Mouse (Mus musculus): ENCODE measurements around the gene Asgr1. TPM values are rescaled to one million over a fixed set of nuclear protein-coding genes. Genes with fewer than 3 reads are reported as not detected.
"Not testable (repeated sequence)": the region's sequence is repeated elsewhere in the genome, so short reads cannot be mapped to it uniquely, and the experiment has no call there.

Gene Asgr1
- polyA plus RNA-seq, 1 experiment from 2014 or later: not detected

- H3K4me2 ChIP-seq; H3K27me3 ChIP-seq; H3K4me3 ChIP-seq; ATAC-seq (replicated peaks; ENCODE audit: insufficient number of reproducible peaks, insufficient read depth, low FRiP score, low read depth); H3K4me1 ChIP-seq (replicated peaks); H3K36me3 ChIP-seq; H3K9me3 ChIP-seq (replicated peaks); H3K9ac ChIP-seq; H3K27ac ChIP-seq: not testable (repeated sequence)
- WGBS: 76% methylated on average over 3 of the region's 3 CpGs
These were observed 16.7 kb downstream of the Asgr1 start for GRCm38 (mm10) chr11:70070603-70071002.

GRCm38 (mm10) chr11:70074379-70075071, 20.6 kb downstream of the Asgr1 start:
- Histone ChIP-seq H3K4me2 (no peak overlapping the region), H3K4me3 (no peak overlapping the region), H3K27ac (no peak overlapping the region), H3K27me3 (no peaks in the 10 kb centered on the region), H3K9ac (no peak overlapping the region), H3K9me3 (replicated peaks) (no peaks in the 10 kb centered on the region), H3K36me3 (no peaks in the 10 kb centered on the region), H3K4me1 (replicated peaks) (no peaks in the 10 kb centered on the region; the same call in 1 of the 2 replicates)
- WGBS: 36% methylated on average over 17 of the region's 17 CpGs
- no peak for ATAC-seq (replicated peaks; ENCODE audit: insufficient number of reproducible peaks, insufficient read depth, low FRiP score, low read depth)

- Histone ChIP-seq H3K27me3 (no peaks in the 10 kb centered on the region), H3K9me3 (replicated peaks) (no peaks in the 10 kb centered on the region), H3K4me2 (no peak overlapping the region), H3K27ac (no peak overlapping the region), H3K4me3 (no peak overlapping the region), H3K36me3 (no peaks in the 10 kb centered on the region), H3K9ac (no peak overlapping the region), H3K4me1 (replicated peaks) (no peaks in the 10 kb centered on the region; the same call in 1 of the 2 replicates)
- WGBS: 75% methylated on average over 6 of the region's 6 CpGs
- ATAC-seq (replicated peaks; ENCODE audit: insufficient number of reproducible peaks, insufficient read depth, low FRiP score, low read depth): no peak
These were observed 21.7 kb downstream of the Asgr1 start for GRCm38 (mm10) chr11:70075581-70075980.

GRCm38 (mm10) chr11:70077441-70077840, 23.6 kb downstream of the Asgr1 start:
- Histone ChIP-seq H3K36me3 (no peaks in the 10 kb centered on the region), H3K27ac (no peak overlapping the region), H3K4me1 (replicated peaks) (no peaks in the 10 kb centered on the region; the same call in 1 of the 2 replicates), H3K4me2 (no peak overlapping the region), H3K9ac (no peak overlapping the region), H3K4me3 (no peak overlapping the region), H3K9me3 (replicated peaks) (no peaks in the 10 kb centered on the region), H3K27me3 (no peaks in the 10 kb centered on the region)
- no peak for ATAC-seq (replicated peaks; ENCODE audit: insufficient number of reproducible peaks, insufficient read depth, low FRiP score, low read depth)
- 40% methylated on average over 2 of the region's 3 CpGs for WGBS

- Histone ChIP-seq H3K27me3 (no peaks in the 10 kb centered on the region), H3K9me3 (replicated peaks) (no peaks in the 10 kb centered on the region), H3K4me1 (replicated peaks) (no peaks in the 10 kb centered on the region; the same call in 1 of the 2 replicates), H3K36me3 (no peaks in the 10 kb centered on the region), H3K4me2 (no peak overlapping the region), H3K4me3 (no peak overlapping the region), H3K27ac (no peak overlapping the region), H3K9ac (no peak overlapping the region)
- 63% methylated on average over 6 of the region's 6 CpGs for WGBS
- ATAC-seq (replicated peaks; ENCODE audit: insufficient number of reproducible peaks, insufficient read depth, low FRiP score, low read depth): no peak
These were observed 25.3 kb downstream of the Asgr1 start for GRCm38 (mm10) chr11:70079175-70079574.

- Histone ChIP-seq H3K4me1 (replicated peaks) (no peaks in the 10 kb centered on the region; the same call in 1 of the 2 replicates), H3K4me2 (no peak overlapping the region), H3K9ac (no peak overlapping the region), H3K9me3 (replicated peaks) (no peaks in the 10 kb centered on the region), H3K27me3 (no peaks in the 10 kb centered on the region), H3K4me3 (no peak overlapping the region), H3K36me3 (no peaks in the 10 kb centered on the region), H3K27ac (no peak overlapping the region)
- 50% methylated on average over 7 of the region's 7 CpGs for WGBS
- ATAC-seq (replicated peaks; ENCODE audit: insufficient number of reproducible peaks, insufficient read depth, low FRiP score, low read depth): no peak
These were observed 26.0 kb downstream of the Asgr1 start for GRCm38 (mm10) chr11:70079928-70080327.

- ATAC-seq (replicated peaks; ENCODE audit: insufficient number of reproducible peaks, insufficient read depth, low FRiP score, low read depth): no peak
- no peaks in the 10 kb centered on the region for H3K27me3 ChIP-seq
- H3K4me2 ChIP-seq: no peak overlapping the region
- H3K4me1 ChIP-seq (replicated peaks): no peaks in the 10 kb centered on the region
- 72% methylated on average over 15 of the region's 15 CpGs for WGBS
- H3K4me3 ChIP-seq: no peak overlapping the region
- no peak overlapping the region for H3K27ac ChIP-seq
- no peaks in the 10 kb centered on the region for H3K9me3 ChIP-seq (replicated peaks)
- no peak overlapping the region for H3K9ac ChIP-seq
- H3K36me3 ChIP-seq: no peaks in the 10 kb centered on the region
These were observed 27.1 kb downstream of the Asgr1 start for GRCm38 (mm10) chr11:70080803-70081590.

GRCm38 (mm10) chr11:70084563-70084962, 30.7 kb downstream of the Asgr1 start:
- H3K4me1 ChIP-seq (replicated peaks): no peaks in the 10 kb centered on the region
- no peak overlapping the region for H3K9ac ChIP-seq
- H3K4me3 ChIP-seq: no peak overlapping the region
- ATAC-seq (replicated peaks; ENCODE audit: insufficient number of reproducible peaks, insufficient read depth, low FRiP score, low read depth): no peak
- H3K27me3 ChIP-seq: no peaks in the 10 kb centered on the region
- WGBS: 75% methylated on average over 8 of the region's 8 CpGs
- no peak overlapping the region for H3K4me2 ChIP-seq
- no peak overlapping the region for H3K27ac ChIP-seq
- H3K36me3 ChIP-seq: no peaks in the 10 kb centered on the region
- no peaks in the 10 kb centered on the region; the same call in 1 of the 2 replicates for H3K9me3 ChIP-seq (replicated peaks)

GRCm38 (mm10) chr11:70091986-70092783, 38.3 kb downstream of the Asgr1 start, which contains the start of gene Asgr2:
Gene Asgr2, plus strand, starts transcription at chr11:70092644.
- Histone ChIP-seq H3K9me3 (replicated peaks) (no peaks in the 10 kb centered on the region; the same call in 1 of the 2 replicates), H3K4me1 (replicated peaks) (no peaks in the 10 kb centered on the region), H3K27ac (no peak within 1 kb of the TSS), H3K36me3 (no peaks in the 10 kb centered on the region), H3K4me3 (no peak within 1 kb of the TSS), H3K27me3 (no peaks in the 10 kb centered on the region), H3K9ac (no peak within 1 kb of the TSS), H3K4me2 (no peak within 1 kb of the TSS)
- whole genome bisulfite sequencing: 63% methylated on average over 12 of the region's 12 CpGs
- no peak for ATAC-seq (replicated peaks; ENCODE audit: insufficient number of reproducible peaks, insufficient read depth, low FRiP score, low read depth)

- H3K27me3 ChIP-seq: no peaks in the 10 kb centered on the region
- no peaks in the 10 kb centered on the region for H3K9me3 ChIP-seq (replicated peaks)
- H3K9ac ChIP-seq: no peak overlapping the region
- H3K36me3 ChIP-seq: no peaks in the 10 kb centered on the region
- ATAC-seq (replicated peaks; ENCODE audit: insufficient number of reproducible peaks, insufficient read depth, low FRiP score, low read depth): no peak
- WGBS: 63% methylated on average over 11 of the region's 11 CpGs
- no peak overlapping the region for H3K27ac ChIP-seq
- H3K4me2 ChIP-seq: no peak overlapping the region
- no peak overlapping the region for H3K4me3 ChIP-seq
- no peaks in the 10 kb centered on the region for H3K4me1 ChIP-seq (replicated peaks)
These were observed 43.5 kb downstream of the Asgr1 start for GRCm38 (mm10) chr11:70097396-70097795.

GRCm38 (mm10) chr11:70099102-70099501, 45.2 kb downstream of the Asgr1 start:
- 74% methylated on average over 2 of the region's 2 CpGs for WGBS
- ATAC-seq (replicated peaks; ENCODE audit: insufficient number of reproducible peaks, insufficient read depth, low FRiP score, low read depth): no peak

More at GRCm38 (mm10) chr11:70099102-70099501, 45.2 kb downstream of the Asgr1 start:
- H3K4me1 ChIP-seq (replicated peaks): no peaks in the 10 kb centered on the region
- no peak overlapping the region for H3K4me2 ChIP-seq
- no peaks in the 10 kb centered on the region for H3K27me3 ChIP-seq
- H3K4me3 ChIP-seq: no peak overlapping the region
- no peak overlapping the region for H3K9ac ChIP-seq
- H3K9me3 ChIP-seq (replicated peaks): no peaks in the 10 kb centered on the region
- no peaks in the 10 kb centered on the region for H3K36me3 ChIP-seq
- H3K27ac ChIP-seq: no peak overlapping the region

Measured in heart, embryonic 15.5 days (tissue).